Mouse (Mus musculus): ENCODE measurements around the gene Ndufc2.

Ndufc2 gene

DNA sequence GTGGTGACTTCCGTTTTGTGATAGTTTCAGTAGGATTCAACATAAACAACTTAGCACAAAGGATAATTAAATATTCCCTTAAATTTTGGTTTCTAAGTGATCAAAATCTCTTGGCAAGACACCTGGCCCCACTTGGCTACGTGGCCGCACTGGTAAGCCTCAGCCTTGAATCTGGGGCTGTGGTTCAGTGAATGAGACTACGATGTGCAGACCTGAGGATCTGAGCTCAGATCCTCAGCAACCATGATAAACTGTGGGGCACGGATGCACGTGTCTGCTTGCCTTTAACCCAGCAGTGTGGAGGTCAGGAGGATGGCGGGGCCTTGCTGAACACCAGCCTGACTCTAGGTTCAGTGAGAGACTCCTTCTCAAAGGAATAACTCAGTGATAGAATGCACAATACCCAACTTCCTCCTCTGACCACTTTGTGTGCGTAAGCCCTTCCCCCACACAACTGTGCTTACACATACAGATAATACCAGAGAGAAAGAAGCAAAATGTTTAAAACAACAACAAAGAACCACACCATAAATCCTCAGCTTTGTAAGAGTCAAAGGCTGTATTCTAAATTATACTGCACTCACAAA, 12.1 kb upstream of the Ndufc2 start:
- no peak for DNase-seq

DNA sequence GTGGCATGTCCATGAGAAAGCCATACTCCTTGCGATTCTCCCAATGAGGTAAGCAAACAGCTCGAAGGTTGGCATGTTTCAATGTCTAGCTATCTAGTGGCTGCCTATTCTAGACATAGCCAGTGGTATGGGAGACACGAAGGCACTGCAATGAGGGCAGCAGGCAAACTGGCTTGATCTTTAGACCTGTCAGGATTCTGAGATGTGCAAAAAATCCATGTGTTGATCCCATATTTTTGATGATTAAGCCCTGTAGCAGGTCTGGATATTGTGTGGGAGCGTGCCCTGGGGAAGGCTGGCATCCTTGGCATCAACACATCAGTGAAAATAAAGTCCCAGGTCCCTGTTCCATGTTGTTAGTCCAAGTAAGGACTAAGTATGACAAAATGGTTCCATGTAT, 11.3 kb upstream of the Ndufc2 start:
- no peak for DNase-seq

DNA sequence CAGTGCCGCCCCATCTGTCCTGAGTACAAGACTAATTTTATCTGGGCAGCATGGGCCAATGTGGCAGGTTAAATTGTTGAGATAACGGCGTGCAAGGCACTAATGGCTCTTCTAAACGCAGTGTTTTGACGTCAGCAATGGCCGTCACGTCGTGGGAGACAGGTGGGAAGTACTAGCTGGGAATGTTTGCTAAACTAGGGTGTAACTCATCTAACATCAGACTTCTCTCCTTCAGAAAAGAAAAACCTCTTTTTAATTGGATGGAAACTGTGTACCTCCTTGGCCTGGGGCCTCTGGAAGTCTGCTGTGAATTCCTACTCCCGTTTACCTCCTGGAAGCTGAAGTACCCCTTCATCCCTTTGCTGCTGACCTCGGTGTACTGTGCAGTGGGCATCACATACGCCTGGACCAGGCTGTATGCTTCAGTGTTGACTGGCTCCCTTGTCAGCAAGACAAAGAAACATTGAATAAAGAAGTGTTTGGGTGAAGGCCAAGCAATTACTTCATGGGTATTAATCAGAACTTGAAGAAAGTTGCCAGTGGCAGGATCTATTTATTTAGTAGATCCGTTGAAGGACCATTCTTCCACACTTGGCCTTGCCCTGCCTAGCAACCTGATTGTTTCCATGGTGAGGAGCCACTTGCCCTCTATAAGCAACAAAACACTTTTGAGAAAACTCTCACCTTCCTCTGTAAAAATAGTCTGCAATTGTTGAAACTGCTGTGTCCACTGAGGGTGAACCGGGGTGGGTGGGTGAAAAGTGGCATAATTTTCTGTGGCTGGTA, 8.3 kb upstream of the Ndufc2 start:
- no peak for DNase-seq

- DNase-seq = no peak
Observed at GRCm38 (mm10) chr7:97392079-97392445, 7.7 kb upstream of the Ndufc2 start.

DNA sequence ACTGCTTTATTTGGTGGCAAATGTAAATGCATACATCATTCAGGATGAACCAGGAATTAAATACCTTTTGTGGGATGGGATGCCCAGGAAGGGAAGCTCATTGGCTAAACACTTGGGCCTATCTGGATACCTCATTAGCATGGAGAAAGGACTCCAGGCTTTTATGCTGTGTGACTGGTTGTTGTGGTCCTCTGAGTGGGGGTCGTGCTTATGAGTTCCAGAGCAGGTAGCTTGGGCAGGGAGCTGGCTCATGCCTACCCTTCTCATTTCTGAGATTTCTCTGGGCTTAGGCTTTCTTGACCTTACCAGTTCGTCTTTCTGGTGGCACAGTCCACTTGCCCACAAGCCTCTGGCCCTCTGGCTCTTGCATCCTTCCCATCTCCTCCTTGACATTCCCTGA, 5.4 kb upstream of the Ndufc2 start:
- no peak for DNase-seq

- DNase-seq = no peak
Observed at GRCm38 (mm10) chr7:97398943-97399342, 860 bp upstream of the Ndufc2 start.

- no peak for DNase-seq
Observed at GRCm38 (mm10) chr7:97407145-97407544, 7.3 kb downstream of the Ndufc2 start.

DNA sequence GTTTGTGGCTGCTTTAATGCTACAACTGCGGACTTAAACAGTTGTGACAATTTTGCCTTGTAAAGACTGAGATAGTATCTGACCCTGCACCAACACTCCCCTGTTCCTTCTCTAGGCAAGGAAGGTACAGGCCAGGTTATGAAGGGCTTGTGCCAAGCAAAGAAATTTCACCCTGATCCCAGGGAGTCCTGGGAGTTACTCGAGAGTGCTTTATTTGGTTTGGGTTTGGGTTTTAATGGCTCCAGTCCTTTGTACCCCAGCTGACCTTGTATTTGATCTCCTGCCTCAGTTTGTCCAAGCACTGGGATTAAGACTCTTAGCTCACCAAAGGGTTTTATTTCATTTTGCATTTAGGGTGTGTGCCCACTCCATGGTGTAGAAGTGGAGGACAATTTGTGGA, 11.3 kb downstream of the Ndufc2 start:
- DNase-seq = no peak

DNA sequence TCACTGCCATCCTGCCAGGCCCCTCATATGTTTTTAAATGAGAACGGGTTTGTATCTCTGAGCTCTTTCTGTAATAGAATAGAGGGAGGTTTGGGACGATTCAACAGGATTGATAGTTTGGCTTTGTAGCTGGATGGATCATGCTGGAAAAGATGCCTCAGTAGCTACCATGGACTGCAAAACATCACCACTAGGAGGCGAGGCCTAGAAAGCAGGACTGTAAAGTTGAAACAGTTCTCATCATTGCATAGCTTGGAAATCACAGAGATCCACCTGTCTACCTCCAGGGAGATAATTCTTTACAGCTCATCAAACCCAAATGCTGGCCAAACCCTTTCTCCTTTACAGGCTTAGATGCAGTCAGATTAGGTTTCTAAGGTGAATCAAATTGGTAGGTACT, 11.8 kb downstream of the Ndufc2 start:
- DNase-seq = no peak

DNA sequence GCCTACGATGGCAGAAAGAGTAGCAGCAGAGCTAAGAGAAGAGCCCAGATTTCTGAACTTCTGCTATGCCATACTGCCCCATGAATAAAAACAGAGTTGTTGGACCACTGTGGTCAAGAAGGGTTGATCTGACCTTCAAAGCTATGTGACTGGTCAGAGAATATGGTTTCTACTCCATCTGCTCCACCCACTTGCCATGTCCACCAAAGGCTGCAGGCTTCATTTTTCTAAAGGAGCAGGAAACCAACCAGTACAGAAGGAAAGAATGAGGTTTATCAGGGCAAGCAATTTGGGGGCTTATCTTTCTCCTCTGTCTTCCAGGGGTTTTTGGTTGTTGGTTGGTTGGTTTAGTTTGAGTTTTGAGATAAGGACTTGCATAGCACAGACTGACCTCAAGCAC, 14.2 kb downstream of the Ndufc2 start:
- no peak for DNase-seq

GRCm38 (mm10) chr7:97414426-97414825, 14.6 kb downstream of the Ndufc2 start:
- no peak for DNase-seq

GRCm38 (mm10) chr7:97414915-97415687, 15.3 kb downstream of the Ndufc2 start:
- DNase-seq = no peak

DNA sequence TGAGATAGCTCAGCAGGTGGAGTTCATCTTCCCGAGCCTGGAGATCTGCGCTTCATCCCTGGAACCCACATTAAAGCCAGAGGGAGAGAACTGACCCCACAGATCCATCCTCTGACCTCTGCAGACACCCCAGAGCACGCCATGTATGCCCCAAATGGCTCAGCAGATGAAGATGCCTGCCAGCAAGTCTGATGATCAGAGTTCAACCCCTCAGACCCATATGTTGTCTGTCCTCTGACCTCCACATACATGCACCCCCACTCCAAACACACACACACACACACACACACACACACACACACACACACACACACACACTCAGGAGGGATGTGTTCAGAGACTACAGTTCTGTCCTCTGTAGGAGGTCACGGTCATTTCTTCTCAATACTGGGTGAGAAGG, 16.7 kb downstream of the Ndufc2 start:
- no peak for DNase-seq

DNA sequence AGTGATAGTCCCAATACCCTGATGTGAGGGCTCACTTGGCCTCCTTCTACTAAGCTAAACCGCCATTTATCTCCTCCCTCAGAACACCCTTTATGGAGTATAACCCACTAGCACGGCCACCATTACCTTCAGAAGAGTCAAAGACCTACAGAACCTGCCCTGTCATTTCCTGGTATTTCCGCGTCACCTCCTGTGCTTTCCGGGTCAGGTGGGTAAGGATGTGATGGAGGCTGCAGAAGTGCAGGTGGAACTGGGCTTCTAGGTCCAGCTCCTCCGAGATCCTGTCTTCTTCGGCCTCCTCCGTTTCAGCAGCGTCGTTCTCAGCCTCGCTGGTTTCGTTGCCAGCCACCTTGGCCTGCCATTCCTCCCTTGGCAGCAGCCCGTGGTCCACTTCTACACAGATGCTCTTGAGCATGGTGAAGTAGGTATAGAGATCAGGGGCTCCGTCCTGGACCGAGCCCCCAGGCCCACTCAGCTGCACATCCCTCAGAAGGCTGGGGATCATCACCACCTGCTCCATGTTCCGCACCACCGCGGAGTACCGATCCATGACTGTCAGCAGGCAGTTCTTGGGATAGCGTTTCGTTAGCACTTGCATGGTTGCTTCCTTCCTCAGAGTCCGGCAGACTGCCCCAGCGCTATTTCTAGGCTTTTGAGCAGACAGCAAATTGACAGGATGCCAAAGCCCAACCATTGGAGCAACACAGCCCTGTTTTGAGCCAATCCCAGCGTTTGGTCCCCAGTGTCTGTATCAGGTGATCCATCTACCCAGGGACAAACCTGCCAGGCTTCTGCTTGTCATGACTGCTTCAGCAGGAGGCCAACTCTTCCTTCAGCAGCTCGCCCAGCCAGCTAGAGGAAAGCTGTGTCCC, 17.3 kb downstream of the Ndufc2 start, which contains the start of gene Thrsp:
TSS of gene Thrsp (minus strand) at position 825 of the 872 bp plus-strand sequence.
- no peak for DNase-seq

GRCm38 (mm10) chr7:97418717-97419116, 18.9 kb downstream of the Ndufc2 start:
- DNase-seq = no peak

GRCm38 (mm10) chr7:97419163-97419562, 19.4 kb downstream of the Ndufc2 start:
- DNase-seq = no peak

DNA sequence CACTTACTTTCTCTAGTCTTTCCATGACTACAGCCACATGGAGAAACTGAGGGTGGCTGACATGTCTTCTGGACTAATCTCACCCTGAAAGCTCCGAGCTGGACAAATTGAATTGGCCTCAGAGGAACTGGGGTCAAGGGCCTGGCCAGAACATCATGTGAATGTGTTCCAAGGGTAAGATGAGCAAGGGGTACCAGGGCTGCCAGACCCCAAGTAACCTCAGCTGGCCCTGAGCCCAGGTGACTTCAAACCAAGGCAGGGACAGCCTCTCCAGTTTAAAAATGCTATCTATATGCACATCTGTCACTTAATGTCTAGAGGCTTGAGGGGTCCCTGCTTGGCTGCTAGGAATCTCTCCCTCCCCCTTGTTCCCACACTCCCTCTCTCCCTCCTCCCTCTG, 20.6 kb downstream of the Ndufc2 start:
- DNase-seq = no peak

GRCm38 (mm10) chr7:97420958-97421651, 21.3 kb downstream of the Ndufc2 start:
- no peak for DNase-seq

DNA sequence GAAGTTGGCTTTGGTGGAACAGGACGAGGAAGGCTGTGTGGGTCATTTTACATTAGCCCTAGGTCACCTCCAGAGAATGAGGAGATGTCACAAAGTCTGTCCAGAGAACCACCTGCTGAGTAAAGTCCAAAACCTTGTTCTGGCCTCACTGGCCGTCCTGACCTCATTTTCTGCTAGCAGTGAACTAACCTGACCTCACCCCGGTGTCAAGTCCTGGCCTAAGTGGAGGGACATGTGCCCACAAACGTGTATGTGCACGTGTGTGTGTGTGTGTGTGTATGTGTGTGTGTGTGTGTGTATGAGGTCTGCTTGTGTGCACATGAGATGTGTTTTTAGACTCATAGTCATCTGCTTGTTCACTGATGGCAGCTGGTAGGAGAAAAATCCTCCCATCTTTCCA, 24.0 kb downstream of the Ndufc2 start:
- no peak for DNase-seq

GRCm38 (mm10) chr7:97424621-97425245, 24.9 kb downstream of the Ndufc2 start:
- DNase-seq = peak; percentile 89

- DNase-seq = no peak
Observed at GRCm38 (mm10) chr7:97426566-97426965, 26.8 kb downstream of the Ndufc2 start.

GRCm38 (mm10) chr7:97427296-97427695, 27.5 kb downstream of the Ndufc2 start:
- no peak for DNase-seq
